Mouse (Mus musculus) midbrain, postnatal 0 days (tissue): ENCODE results near the gene Nrg3. TPM values are rescaled to one million over a fixed set of nuclear protein-coding genes. Genes with fewer than 3 reads are reported as not detected.

Source experiments
- ATAC-seq: fragments of 200-750 bp; cut with Nextera tagmentation; 2 replicates; pipeline ENCODE4 v1.8.0; 2017; ENCODE audit warnings: moderate number of reproducible peaks, mild to moderate bottlenecking, moderate TSS enrichment, moderate library complexity; ENCODE audit not compliant: low FRiP score
- DNase-seq: peaks from one replicate; pipeline ENCODE4 v3.0.0-alpha.2; 2015; ENCODE audit warnings: low spot score
- H3K27ac ChIP-seq: fragments of 300-500 bp; sonication (generic); 2 replicates; pipeline ENCODE4 v1.5.1; 2014; ENCODE audit warnings: low read depth, mild to moderate bottlenecking, low read length, mixed read lengths
- H3K27me3 ChIP-seq: fragments of 300-500 bp; sonication (generic); 2 replicates; pipeline ENCODE4 v1.6.1; 2014; ENCODE audit warnings: low read length, control low read depth, mixed read lengths; ENCODE audit not compliant: insufficient read depth
- H3K36me3 ChIP-seq: fragments of 300-500 bp; sonication (generic); 2 replicates; pipeline ENCODE4 v1.6.1; 2014; ENCODE audit warnings: low read length, control low read depth, mixed read lengths; ENCODE audit not compliant: insufficient read depth
- H3K4me1 ChIP-seq: fragments of 300-500 bp; sonication (generic); 2 replicates; pipeline ENCODE4 v1.6.1; 2014; ENCODE audit warnings: mild to moderate bottlenecking, control low read depth, antibody characterized with exemption, low read length, mixed read lengths; ENCODE audit not compliant: insufficient read depth
- H3K4me2 ChIP-seq: fragments of 300-500 bp; sonication (generic); 2 replicates; pipeline ENCODE4 v1.6.1; 2014; ENCODE audit warnings: low read depth, mild to moderate bottlenecking, low read length, mixed read lengths; ENCODE audit not compliant: poor library complexity, severe bottlenecking
- H3K4me3 ChIP-seq: fragments of 300-500 bp; sonication (generic); 2 replicates; pipeline ENCODE4 v1.5.1; 2014; ENCODE audit warnings: low read depth, mild to moderate bottlenecking, low read length, moderate library complexity
- H3K9ac ChIP-seq: fragments of 300-500 bp; sonication (generic); replicated peaks from 2 replicates; pipeline ENCODE4 v1.6.1; 2014; ENCODE audit warnings: mild to moderate bottlenecking, low read length, moderate library complexity, mixed read lengths; ENCODE audit not compliant: poor library complexity, severe bottlenecking
- H3K9me3 ChIP-seq: fragments of 300-500 bp; sonication (generic); 2 replicates; pipeline ENCODE4 v1.6.1; 2016; ENCODE audit warnings: low read length, control low read depth
- CTCF ChIP-seq: IDR thresholded peaks from 2 replicates; pipeline ENCODE4 v1.5.1; 2016; ENCODE audit warnings: antibody characterized with exemption, mild to moderate bottlenecking
- WGBS: fragments of 180-500 bp; shearing (Covaris S2); extraction: QIAGEN DNeasy Blood & Tissue Kit; methylation state at CpG from one replicate; pipeline ENCODE4 v1.1.7; 2014; 5-methylcytosine and 5-hydroxymethylcytosine counted together
- polyA plus RNA-seq: library from polyadenylated mRNA; unstranded; fragments of >200 nt; fragmentation: Nextera tagmentation; extraction: Ambion mirVana; gene quantifications from 2 replicates; pipeline ENCODE4 v1.2.1, GENCODE M21; 2015
- total RNA-seq: library from RNA; depleted of rRNA; stranded (reverse); fragments of >200 nt; gene quantifications from 2 replicates; pipeline ENCODE4 v1.2.3, GENCODE M21; 2014

Nrg3 gene
- total and polyA plus RNA-seq, 2 experiments from 2014 or later: 11.0 to 41.8 TPM

DNA sequence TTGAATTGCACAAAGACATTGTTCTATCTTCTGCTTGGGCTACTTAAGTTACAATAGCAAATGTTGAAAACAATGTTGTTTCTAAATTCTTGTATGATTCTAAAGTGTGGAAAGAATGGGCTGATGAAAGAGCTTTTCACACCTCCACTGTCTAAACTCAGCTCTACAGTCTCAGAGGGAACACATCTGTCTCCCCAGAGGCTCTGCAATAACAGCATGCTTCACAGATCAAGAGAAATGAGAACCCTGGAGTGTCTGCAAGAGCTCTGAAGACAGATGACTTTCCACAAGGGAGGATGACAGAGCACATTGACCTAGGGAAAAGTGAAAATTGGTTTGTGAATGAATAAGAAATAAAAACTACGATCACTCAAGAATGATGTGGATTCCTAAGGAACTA, 27.4 kb downstream of the Nrg3 start:
- H3K4me3 ChIP-seq: no peak overlapping the region
- H3K9ac ChIP-seq: no peak overlapping the region
- 92% methylated on average over 1 of the region's 1 CpGs for WGBS
- H3K36me3 ChIP-seq: no peaks in the 10 kb centered on the region
- no peaks in the 10 kb centered on the region for H3K27me3 ChIP-seq
- TF ChIP-seq CTCF: no peak
- H3K4me2 ChIP-seq: no peak overlapping the region
- no peaks in the 10 kb centered on the region for H3K4me1 ChIP-seq
- H3K27ac ChIP-seq: no peak overlapping the region
- H3K9me3 ChIP-seq: no peaks in the 10 kb centered on the region
- no peak for ATAC-seq
- no peak for DNase-seq

DNA sequence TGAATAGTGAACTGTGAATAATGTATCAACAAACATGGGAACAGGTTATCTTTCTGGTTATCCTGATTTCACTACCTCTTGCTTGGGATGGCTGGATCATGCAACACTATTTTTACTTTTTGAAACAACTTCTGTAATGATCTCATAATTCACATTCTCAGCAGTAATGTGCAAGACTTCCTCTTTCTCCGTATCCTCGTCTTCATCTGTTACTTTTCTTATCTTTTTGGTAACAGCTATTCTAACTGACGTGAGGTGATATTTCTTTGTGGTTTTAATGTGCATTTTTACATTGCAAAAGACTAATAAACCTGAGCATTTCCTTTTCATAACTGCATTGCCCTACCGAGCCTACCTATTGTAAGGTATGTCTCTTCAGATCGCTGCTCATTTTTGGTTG, 44.4 kb downstream of the Nrg3 start:
- Histone ChIP-seq H3K36me3 (no peaks in the 10 kb centered on the region), H3K9ac (no peak overlapping the region), H3K4me3 (no peak overlapping the region), H3K4me1 (no peaks in the 10 kb centered on the region), H3K27ac (no peak overlapping the region), H3K9me3 (no peaks in the 10 kb centered on the region), H3K4me2 (no peak overlapping the region), H3K27me3 (no peaks in the 10 kb centered on the region)
- TF ChIP-seq CTCF: no peak
- DNase-seq (no peak), ATAC-seq (no peak)
- WGBS: 94% methylated on average over 5 of the region's 5 CpGs

DNA sequence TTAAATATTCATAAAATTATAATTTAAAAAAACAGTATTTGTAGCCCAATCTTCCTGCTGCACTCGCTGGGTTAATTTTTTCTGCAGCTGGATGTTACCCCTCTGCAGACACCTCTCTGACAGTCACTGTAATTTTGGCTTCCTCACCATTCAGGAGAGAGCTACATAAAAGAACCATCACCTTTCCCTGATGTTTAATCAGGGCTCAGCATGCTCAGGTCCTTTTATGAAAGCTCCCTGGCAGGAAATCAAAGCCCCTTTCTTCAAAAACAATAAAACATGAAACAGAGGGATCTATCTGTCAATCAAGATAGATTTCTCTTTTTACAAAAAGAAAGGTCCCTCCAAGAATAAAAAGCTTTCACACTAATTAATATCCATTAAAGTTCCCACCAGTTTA, 51.0 kb downstream of the Nrg3 start:
- DNase-seq: no peak
- TF ChIP-seq CTCF: no peak
- H3K36me3 ChIP-seq: no peaks in the 10 kb centered on the region
- H3K27ac ChIP-seq: no peak overlapping the region
- no peaks in the 10 kb centered on the region for H3K27me3 ChIP-seq
- no peak overlapping the region for H3K4me3 ChIP-seq
- no peak for ATAC-seq
- no peak overlapping the region for H3K4me2 ChIP-seq
- H3K9ac ChIP-seq: no peak overlapping the region
- 23% methylated on average over 1 of the region's 1 CpGs for WGBS
- H3K9me3 ChIP-seq: no peaks in the 10 kb centered on the region
- H3K4me1 ChIP-seq: no peaks in the 10 kb centered on the region

DNA sequence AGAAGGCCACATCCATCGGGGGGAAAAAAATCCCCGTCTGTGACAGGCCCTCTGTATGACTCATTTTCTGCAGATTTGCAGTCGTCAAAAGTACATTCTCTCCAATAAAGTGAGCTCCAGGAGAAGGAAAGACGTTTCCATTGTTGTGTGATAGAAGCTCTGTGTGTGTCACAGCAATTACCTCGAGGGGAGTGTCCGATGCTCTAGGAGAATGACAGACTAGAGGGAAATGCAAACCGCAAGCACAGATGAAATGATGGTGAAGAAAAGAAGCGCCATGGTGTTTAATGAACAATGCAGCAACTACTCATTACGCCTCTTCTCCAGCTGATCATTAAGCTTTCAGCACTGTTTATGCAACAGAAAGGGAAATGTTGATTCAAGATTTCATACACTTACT, 59.6 kb downstream of the Nrg3 start:
- DNase-seq: no peak

DNA sequence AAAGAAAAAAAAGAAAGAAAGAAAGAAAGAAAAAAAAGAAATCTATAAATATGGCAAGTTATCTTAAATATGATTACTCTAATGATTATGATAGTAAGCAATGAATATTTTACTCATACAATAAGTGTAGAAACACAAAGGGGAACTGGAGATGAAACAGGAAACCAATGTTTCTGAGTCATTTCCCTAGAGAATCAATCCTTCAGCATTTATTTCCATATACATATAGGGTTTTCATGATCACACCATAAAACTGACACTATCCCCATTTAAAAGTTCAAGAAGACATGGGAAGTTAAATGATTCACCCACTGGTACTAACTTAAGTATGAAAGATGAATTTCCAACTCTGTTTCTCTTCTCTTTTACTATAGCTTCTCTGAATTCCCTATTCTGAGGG, 86.0 kb downstream of the Nrg3 start:
- Histone ChIP-seq H3K27me3 (no peaks in the 10 kb centered on the region), H3K4me2 (no peak overlapping the region), H3K4me3 (no peak overlapping the region), H3K9ac (no peak overlapping the region), H3K36me3 (no peaks in the 10 kb centered on the region), H3K9me3 (no peaks in the 10 kb centered on the region), H3K27ac (no peak overlapping the region), H3K4me1 (peaks cover 3% of the 10 kb centered on the region; the same call in 1 of the 2 replicates)
- DNase-seq: no peak
- no peak for TF ChIP-seq CTCF
- ATAC-seq: no peak

More for the DNA sequence above, 59.6 kb downstream of the Nrg3 start:
- Histone ChIP-seq H3K4me3 (no peak overlapping the region), H3K27ac (no peak overlapping the region), H3K4me1 (no peaks in the 10 kb centered on the region), H3K9me3 (no peaks in the 10 kb centered on the region), H3K27me3 (no peaks in the 10 kb centered on the region), H3K9ac (no peak overlapping the region), H3K4me2 (no peak overlapping the region), H3K36me3 (no peaks in the 10 kb centered on the region)
- TF ChIP-seq CTCF: no peak
- WGBS: 43% methylated on average over 9 of the region's 9 CpGs
- ATAC-seq: no peak

DNA sequence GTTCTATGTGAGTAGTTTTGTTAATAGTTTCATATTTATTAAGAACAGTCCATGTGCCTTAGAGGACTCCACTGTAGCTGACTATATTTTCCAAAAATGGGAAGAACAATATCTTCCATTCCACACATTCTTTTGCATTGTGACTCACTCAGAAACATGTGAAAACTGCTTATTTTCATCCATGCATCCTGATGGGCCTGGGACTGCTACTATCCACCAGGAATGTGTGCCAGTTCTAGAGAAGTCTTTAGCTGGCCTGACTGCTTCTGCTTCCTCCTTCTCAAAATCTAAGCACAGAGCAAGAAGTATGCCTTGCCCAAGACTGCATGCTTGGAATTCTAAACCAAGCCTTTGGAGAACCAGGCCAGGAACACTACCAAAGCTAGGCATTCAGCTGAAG, 91.6 kb downstream of the Nrg3 start:
- Histone ChIP-seq H3K27ac (no peak overlapping the region), H3K9ac (no peak overlapping the region), H3K27me3 (no peaks in the 10 kb centered on the region), H3K9me3 (no peaks in the 10 kb centered on the region), H3K4me2 (no peak overlapping the region), H3K36me3 (no peaks in the 10 kb centered on the region), H3K4me1 (no peaks in the 10 kb centered on the region), H3K4me3 (no peak overlapping the region)
- DNase-seq (no peak), ATAC-seq (no peak)
- no peak for TF ChIP-seq CTCF

DNA sequence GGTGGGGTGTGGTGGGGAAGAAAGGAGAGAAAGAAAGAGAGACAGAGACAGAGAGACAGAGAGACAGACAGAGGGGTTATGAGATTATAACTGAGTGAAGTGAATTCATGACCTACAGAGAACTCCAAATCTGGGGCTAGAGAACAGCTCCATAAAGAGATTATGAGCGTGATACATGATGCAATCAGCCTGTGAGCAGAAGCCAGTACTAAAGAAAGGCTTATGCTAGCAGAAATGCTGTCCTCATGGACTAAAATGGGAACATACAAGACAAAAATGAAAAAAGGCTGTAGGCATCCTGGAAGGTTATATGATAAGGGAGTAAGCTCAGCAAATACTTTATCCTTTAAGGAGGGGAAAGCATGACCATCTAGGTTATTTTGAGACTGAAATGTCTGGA, 99.7 kb downstream of the Nrg3 start:
- no peaks in the 10 kb centered on the region for H3K36me3 ChIP-seq
- no peak overlapping the region for H3K27ac ChIP-seq
- no peaks in the 10 kb centered on the region for H3K27me3 ChIP-seq
- H3K4me3 ChIP-seq: no peak overlapping the region
- 88% methylated on average over 1 of the region's 1 CpGs for WGBS
- no peak for DNase-seq
- H3K9me3 ChIP-seq: no peaks in the 10 kb centered on the region
- no peaks in the 10 kb centered on the region for H3K4me1 ChIP-seq
- no peak for TF ChIP-seq CTCF
- ATAC-seq: no peak
- H3K4me2 ChIP-seq: no peak overlapping the region
- no peak overlapping the region for H3K9ac ChIP-seq
